Mouse (Mus musculus): ENCODE measurements around the gene Gm16503. TPM values are rescaled to one million over a fixed set of nuclear protein-coding genes. Genes with fewer than 3 reads are reported as not detected.
"Not testable (repeated sequence)": the region's sequence is repeated elsewhere in the genome, so short reads cannot be mapped to it uniquely, and the experiment has no call there.

Gm16503 gene
- polyA plus RNA-seq (2015; fragmentation: Nextera tagmentation; extraction: Ambion mirVana): 0.35 and 0.46 TPM in 2 replicates

GRCm38 (mm10) chr4:147539918-147540317 lies at the start of gene Gm16503:
Gm16503 (plus strand) TSS chr4:147540218.
- not testable (repeated sequence) for H3K9ac ChIP-seq (replicated peaks; ENCODE audit: low read length); H3K27me3 ChIP-seq (ENCODE audit: insufficient read depth, low read length); H3K27ac ChIP-seq (ENCODE audit: low read length); H3K4me3 ChIP-seq (ENCODE audit: low read length); H3K4me2 ChIP-seq (replicated peaks; ENCODE audit: low read depth, low read length); H3K4me1 ChIP-seq (ENCODE audit: insufficient read depth, low read length); H3K36me3 ChIP-seq (ENCODE audit: insufficient read depth, low read length); ATAC-seq (ENCODE audit: low FRiP score, low TSS enrichment)
- 88% methylated on average over 3 of the region's 3 CpGs for WGBS
- peaks cover 45% of the 10 kb centered on the region for H3K9me3 ChIP-seq (ENCODE audit: low read length)

DNA sequence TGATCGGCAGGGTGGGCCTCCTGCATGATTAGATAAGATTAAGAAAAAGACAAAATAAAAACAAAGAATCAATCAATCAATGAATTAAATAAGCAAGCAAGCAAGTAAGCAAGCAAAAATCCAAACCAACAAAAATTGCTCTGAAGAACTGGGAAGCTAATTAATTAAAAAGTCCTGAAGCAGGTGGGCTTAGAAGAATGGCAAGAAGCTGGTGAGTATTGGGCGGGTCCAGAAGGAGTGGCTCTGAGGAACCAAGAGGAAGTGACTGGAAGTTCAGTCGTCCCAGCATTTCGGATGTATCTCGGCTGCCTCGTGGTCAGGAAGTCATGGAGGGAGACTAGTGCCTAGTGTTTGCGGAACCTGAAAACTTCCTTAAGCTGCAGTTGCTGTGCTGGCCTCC lies 47.9 kb upstream of the Gm16503 start, which contains the start of gene Zfp982:
TSS of gene Zfp982 (plus strand) at position 301 of the 400 bp plus-strand sequence.
- H3K4me3 ChIP-seq (ENCODE audit: low read length); H3K4me2 ChIP-seq (replicated peaks; ENCODE audit: low read depth, low read length); H3K9ac ChIP-seq (replicated peaks; ENCODE audit: low read length); H3K27ac ChIP-seq (ENCODE audit: low read length); H3K4me1 ChIP-seq (ENCODE audit: insufficient read depth, low read length); ATAC-seq (ENCODE audit: low FRiP score, low TSS enrichment); H3K27me3 ChIP-seq (ENCODE audit: insufficient read depth, low read length); H3K36me3 ChIP-seq (ENCODE audit: insufficient read depth, low read length): not testable (repeated sequence)
- peaks cover 41% of the 10 kb centered on the region for H3K9me3 ChIP-seq (ENCODE audit: low read length)
- whole genome bisulfite sequencing: 86% methylated on average over 7 of the region's 7 CpGs

DNA sequence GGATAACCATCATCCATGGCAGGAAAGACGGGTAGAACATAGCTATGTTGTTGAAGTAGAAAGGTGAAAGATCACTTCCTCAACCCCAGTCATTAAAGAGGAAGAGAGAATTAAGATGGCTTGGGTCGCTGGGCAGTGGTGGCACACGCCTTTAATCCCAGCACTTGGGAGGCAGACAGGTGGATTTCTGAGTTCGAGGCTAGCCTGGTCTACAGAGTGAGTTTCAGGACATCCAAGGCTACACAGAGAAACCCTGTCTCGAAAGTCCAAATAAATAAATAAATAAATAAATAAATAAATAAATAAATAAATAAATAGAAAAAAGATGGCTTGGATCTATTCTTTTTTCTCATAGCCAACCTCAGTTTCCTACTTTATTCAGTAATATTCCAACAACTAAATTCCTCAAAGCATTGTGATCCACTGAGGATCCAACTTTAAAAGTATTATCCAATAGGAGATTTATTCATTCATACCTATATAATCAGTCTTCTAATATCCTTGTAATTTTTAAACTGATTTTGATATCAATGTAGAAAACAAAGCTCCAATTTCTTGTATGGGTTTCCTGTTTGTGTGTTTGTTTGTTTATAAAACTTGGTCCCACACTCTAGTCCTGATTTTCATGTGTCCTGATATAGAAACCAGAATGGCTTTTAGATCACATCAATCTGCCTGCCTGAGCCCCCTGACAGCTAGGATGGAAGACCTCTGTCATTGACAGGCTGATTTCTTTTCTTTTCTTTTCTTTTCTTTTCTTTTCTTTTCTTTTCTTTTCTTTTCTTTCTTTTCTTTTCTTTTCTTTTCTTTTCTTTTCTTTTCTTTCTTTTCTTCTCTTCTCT lies 41.0 kb upstream of the Gm16503 start:
- 89% methylated on average over 5 of the region's 5 CpGs for WGBS
- not testable (repeated sequence) for H3K27ac ChIP-seq (ENCODE audit: low read length); H3K36me3 ChIP-seq (ENCODE audit: insufficient read depth, low read length); H3K4me2 ChIP-seq (replicated peaks; ENCODE audit: low read depth, low read length); H3K4me3 ChIP-seq (ENCODE audit: low read length); H3K27me3 ChIP-seq (ENCODE audit: insufficient read depth, low read length); H3K9ac ChIP-seq (replicated peaks; ENCODE audit: low read length); H3K4me1 ChIP-seq (ENCODE audit: insufficient read depth, low read length); ATAC-seq (ENCODE audit: low FRiP score, low TSS enrichment)
- peaks cover 15% of the 10 kb centered on the region for H3K9me3 ChIP-seq (ENCODE audit: low read length)

GRCm38 (mm10) chr4:147509174-147509573 lies 30.8 kb upstream of the Gm16503 start:
- peaks cover 10% of the 10 kb centered on the region for H3K36me3 ChIP-seq (ENCODE audit: insufficient read depth, low read length)
- no peaks in the 10 kb centered on the region for H3K4me1 ChIP-seq (ENCODE audit: insufficient read depth, low read length)
- 85% methylated on average over 2 of the region's 2 CpGs for WGBS
- no peaks in the 10 kb centered on the region for H3K27me3 ChIP-seq (ENCODE audit: insufficient read depth, low read length)
- H3K4me2 ChIP-seq (replicated peaks; ENCODE audit: low read depth, low read length): no peak overlapping the region
- no peak overlapping the region for H3K27ac ChIP-seq (ENCODE audit: low read length)
- H3K4me3 ChIP-seq (ENCODE audit: low read length): no peak overlapping the region
- H3K9me3 ChIP-seq (ENCODE audit: low read length): peaks cover 23% of the 10 kb centered on the region
- H3K9ac ChIP-seq (replicated peaks; ENCODE audit: low read length): no peak overlapping the region
- ATAC-seq (ENCODE audit: low FRiP score, low TSS enrichment): no peak

DNA sequence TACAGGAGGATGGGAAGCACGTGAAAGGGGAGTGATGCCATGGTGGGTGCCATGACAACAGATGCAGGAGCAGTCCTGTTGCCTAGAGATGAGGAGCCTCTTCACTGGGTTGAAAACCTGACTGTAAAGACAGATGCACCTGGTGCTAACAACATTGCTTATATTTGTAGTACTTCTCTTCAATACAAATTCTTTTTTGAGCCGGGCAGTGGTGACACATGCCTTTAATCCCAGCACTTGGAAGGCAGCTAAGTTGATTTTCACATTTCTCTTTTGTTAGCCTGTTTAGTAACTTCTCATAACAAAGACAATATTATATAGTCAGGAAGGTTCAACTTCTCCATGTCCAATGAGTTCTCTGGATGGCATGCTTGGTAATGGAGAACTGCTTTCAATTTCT lies 21.0 kb upstream of the Gm16503 start:
- no peaks in the 10 kb centered on the region for H3K27me3 ChIP-seq (ENCODE audit: insufficient read depth, low read length)
- H3K9me3 ChIP-seq (ENCODE audit: low read length): peaks cover 58% of the 10 kb centered on the region
- H3K9ac ChIP-seq (replicated peaks; ENCODE audit: low read length): no peak overlapping the region
- no peak overlapping the region for H3K4me2 ChIP-seq (replicated peaks; ENCODE audit: low read depth, low read length)
- H3K4me3 ChIP-seq (ENCODE audit: low read length): no peak overlapping the region
- 70% methylated on average over 2 of the region's 2 CpGs for WGBS
- no peaks in the 10 kb centered on the region for H3K4me1 ChIP-seq (ENCODE audit: insufficient read depth, low read length)
- no peak overlapping the region for H3K27ac ChIP-seq (ENCODE audit: low read length)
- no peaks in the 10 kb centered on the region for H3K36me3 ChIP-seq (ENCODE audit: insufficient read depth, low read length)
- no peak for ATAC-seq (ENCODE audit: low FRiP score, low TSS enrichment)

GRCm38 (mm10) chr4:147520100-147520499 lies 19.9 kb upstream of the Gm16503 start:
- no peak overlapping the region for H3K9ac ChIP-seq (replicated peaks; ENCODE audit: low read length)
- H3K36me3 ChIP-seq (ENCODE audit: insufficient read depth, low read length): no peaks in the 10 kb centered on the region
- peaks cover 62% of the 10 kb centered on the region for H3K9me3 ChIP-seq (ENCODE audit: low read length)
- no peaks in the 10 kb centered on the region for H3K4me1 ChIP-seq (ENCODE audit: insufficient read depth, low read length)
- H3K4me3 ChIP-seq (ENCODE audit: low read length): no peak overlapping the region
- no peak overlapping the region for H3K27ac ChIP-seq (ENCODE audit: low read length)
- ATAC-seq (ENCODE audit: low FRiP score, low TSS enrichment): no peak
- H3K4me2 ChIP-seq (replicated peaks; ENCODE audit: low read depth, low read length): no peak overlapping the region
- no peaks in the 10 kb centered on the region for H3K27me3 ChIP-seq (ENCODE audit: insufficient read depth, low read length)

- Histone ChIP-seq H3K27ac (ENCODE audit: low read length) (no peak overlapping the region), H3K27me3 (ENCODE audit: insufficient read depth, low read length) (no peaks in the 10 kb centered on the region), H3K4me3 (ENCODE audit: low read length) (no peak overlapping the region), H3K4me2 (replicated peaks; ENCODE audit: low read depth, low read length) (no peak overlapping the region), H3K9me3 (ENCODE audit: low read length) (peaks cover 50% of the 10 kb centered on the region), H3K36me3 (ENCODE audit: insufficient read depth, low read length) (no peaks in the 10 kb centered on the region), H3K9ac (replicated peaks; ENCODE audit: low read length) (no peak overlapping the region), H3K4me1 (ENCODE audit: insufficient read depth, low read length) (no peaks in the 10 kb centered on the region)
- no peak for ATAC-seq (ENCODE audit: low FRiP score, low TSS enrichment)
- 87% methylated on average over 1 of the region's 1 CpGs for WGBS
Observed at GRCm38 (mm10) chr4:147525125-147525524, 14.9 kb upstream of the Gm16503 start.

- Histone ChIP-seq H3K9me3 (ENCODE audit: low read length) (peaks cover 35% of the 10 kb centered on the region), H3K4me1 (ENCODE audit: insufficient read depth, low read length) (no peaks in the 10 kb centered on the region), H3K9ac (replicated peaks; ENCODE audit: low read length) (no peak overlapping the region), H3K4me2 (replicated peaks; ENCODE audit: low read depth, low read length) (no peak overlapping the region), H3K36me3 (ENCODE audit: insufficient read depth, low read length) (no peaks in the 10 kb centered on the region), H3K27ac (ENCODE audit: low read length) (no peak overlapping the region), H3K27me3 (ENCODE audit: insufficient read depth, low read length) (no peaks in the 10 kb centered on the region), H3K4me3 (ENCODE audit: low read length) (no peak overlapping the region)
- 88% methylated on average over 1 of the region's 1 CpGs for WGBS
- no peak for ATAC-seq (ENCODE audit: low FRiP score, low TSS enrichment)
Observed at GRCm38 (mm10) chr4:147530366-147530765, 9.7 kb upstream of the Gm16503 start.

DNA sequence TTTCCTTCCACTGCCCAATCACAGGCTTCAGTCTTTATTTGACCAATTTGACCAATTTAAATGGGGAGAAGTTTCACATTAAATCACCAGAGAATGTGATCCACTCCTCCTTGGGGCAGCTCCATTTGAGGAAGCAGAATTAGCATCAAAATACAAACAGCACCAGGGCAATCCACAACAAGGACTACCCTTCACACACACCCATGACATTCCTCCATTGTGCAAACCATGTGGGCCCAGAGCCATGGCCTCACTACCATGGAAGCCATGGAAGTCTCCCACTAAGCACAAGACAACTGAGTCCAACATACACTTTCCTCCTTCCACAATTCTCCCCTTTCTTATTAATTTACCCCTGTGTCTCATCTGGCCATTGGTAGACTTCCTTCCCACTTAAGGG lies 4.1 kb upstream of the Gm16503 start:
- H3K9me3 ChIP-seq (ENCODE audit: low read length): peaks cover 39% of the 10 kb centered on the region
- not testable (repeated sequence) for H3K4me1 ChIP-seq (ENCODE audit: insufficient read depth, low read length); H3K36me3 ChIP-seq (ENCODE audit: insufficient read depth, low read length); H3K4me2 ChIP-seq (replicated peaks; ENCODE audit: low read depth, low read length); H3K4me3 ChIP-seq (ENCODE audit: low read length); H3K27me3 ChIP-seq (ENCODE audit: insufficient read depth, low read length); H3K9ac ChIP-seq (replicated peaks; ENCODE audit: low read length); H3K27ac ChIP-seq (ENCODE audit: low read length); ATAC-seq (ENCODE audit: low FRiP score, low TSS enrichment)

DNA sequence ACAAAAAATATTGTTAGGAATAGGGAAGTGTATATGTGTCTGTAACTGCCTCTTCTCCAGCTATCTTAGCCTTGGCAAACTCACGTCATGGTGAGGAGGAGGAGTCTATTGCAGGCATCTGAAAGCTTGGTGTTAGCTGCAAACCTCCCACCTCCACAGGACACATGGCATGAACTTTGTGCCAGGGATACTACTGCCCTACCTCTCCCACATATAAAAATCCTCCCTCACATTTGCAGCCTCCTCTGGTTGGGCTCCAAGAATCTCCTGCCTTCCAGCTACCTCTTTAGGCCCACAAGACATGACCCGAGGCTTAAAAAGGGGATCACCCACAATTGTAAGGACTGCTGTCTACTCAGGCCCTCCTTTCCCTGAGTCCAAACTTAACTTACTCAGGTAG lies 2.3 kb upstream of the Gm16503 start:
- Histone ChIP-seq H3K27ac (ENCODE audit: low read length) (no peak overlapping the region), H3K27me3 (ENCODE audit: insufficient read depth, low read length) (no peaks in the 10 kb centered on the region), H3K4me1 (ENCODE audit: insufficient read depth, low read length) (no peaks in the 10 kb centered on the region), H3K9me3 (ENCODE audit: low read length) (peaks cover 35% of the 10 kb centered on the region), H3K4me3 (ENCODE audit: low read length) (no peak overlapping the region), H3K9ac (replicated peaks; ENCODE audit: low read length) (no peak overlapping the region), H3K4me2 (replicated peaks; ENCODE audit: low read depth, low read length) (no peak overlapping the region), H3K36me3 (ENCODE audit: insufficient read depth, low read length) (no peaks in the 10 kb centered on the region)
- 76% methylated on average over 2 of the region's 2 CpGs for WGBS
- no peak for ATAC-seq (ENCODE audit: low FRiP score, low TSS enrichment)

Measured in kidney, embryonic 16.5 days (tissue).